ENCODE assay signal across 29 mouse cellular contexts in genomic region chr1:170331926-170332325, GRCm38 (mm10). TPM values are rescaled to one million over a fixed set of nuclear protein-coding genes. Genes with fewer than 3 reads are reported as not detected.
"Had no signal": no experiment of that assay in that cellular context is flagged by ENCODE, and none has a peak within 500 bp of the region (broad histone marks: within the 10 kb centered on the region; RNA-seq: fewer than 3 reads in every experiment).

No protein-coding gene starts in this region.

- H3K27me3 ChIP-seq: limb, embryonic 15.5 days; stomach, embryonic 15.5 days had no signal

- H3K4me3 ChIP-seq: layer of hippocampus, adult 2 months; limb, embryonic 12.5 days; limb, embryonic 15.5 days; stomach, embryonic 15.5 days had no signal

- H3K9me3 ChIP-seq: limb, embryonic 12.5 days; limb, embryonic 15.5 days; stomach, embryonic 15.5 days had no signal

- H3K9ac ChIP-seq: limb, embryonic 12.5 days; limb, embryonic 15.5 days; liver, embryonic 14.5 days; liver, postnatal 0 days; lung, embryonic 14.5 days; stomach, embryonic 15.5 days had no signal

- H3K27ac ChIP-seq: kidney, postnatal 0 days; layer of hippocampus, adult 2 months; limb, embryonic 12.5 days; limb, embryonic 15.5 days; liver, embryonic 14.5 days; stomach, embryonic 15.5 days had no signal

- ATAC-seq: liver, postnatal 0 days; lung, postnatal 0 days had no signal

- H3K36me3 ChIP-seq: limb, embryonic 12.5 days; limb, embryonic 15.5 days; stomach, embryonic 15.5 days had no signal

- DNase-seq: kidney, postnatal 25 days; layer of hippocampus, adult 9-11 months; left cerebral cortex, postnatal 4 days; liver, postnatal 0 days; lung, embryonic 14.5 days; lung, postnatal 4 days; midbrain, embryonic 14.5 days; right cerebral cortex, postnatal 25 days; spleen, adult 18-20 months; thymus, postnatal 25 days had no signal

- H3K4me1 ChIP-seq: limb, embryonic 12.5 days; limb, embryonic 15.5 days; stomach, embryonic 15.5 days had no signal

- H3K4me2 ChIP-seq: limb, embryonic 12.5 days; limb, embryonic 15.5 days; liver, embryonic 11.5 days; lung, embryonic 14.5 days; midbrain, embryonic 11.5 days; stomach, embryonic 15.5 days had no signal

RNA-seq across cellular contexts. Expression of gene Spata46, which starts 23.3 kb away (rescaled TPM):
- total RNA-seq: layer of hippocampus, adult 2 months; layer of hippocampus, postnatal 25 days; left cerebral cortex, adult 18-20 months; left cerebral cortex, postnatal 10 days; left cerebral cortex, postnatal 4 days; megakaryocyte progenitor cell, adult 5-6 weeks; megakaryocyte-erythroid progenitor cell, adult 5-6 weeks; midbrain, postnatal 0 days had no signal
- polyA plus RNA-seq: large intestine, adult 2 months; thymus, postnatal 0 days had no signal

RNA-seq across cellular contexts. Expression of gene Sh2d1b1, which starts 54.8 kb away (rescaled TPM):
- total RNA-seq: layer of hippocampus, adult 2 months; layer of hippocampus, postnatal 25 days; left cerebral cortex, postnatal 10 days; megakaryocyte-erythroid progenitor cell, adult 5-6 weeks; midbrain, postnatal 0 days had no signal
- polyA plus RNA-seq: kidney, embryonic 14.5 days; limb, embryonic 12.5 days; liver, embryonic 11.5 days; midbrain, embryonic 11.5 days; midbrain, embryonic 14.5 days; midbrain, postnatal 0 days; neural tube, embryonic 14.5 days had no signal
